Mouse (Mus musculus): ENCODE results near the gene Tprn. TPM values are rescaled to one million over a fixed set of nuclear protein-coding genes. Genes with fewer than 3 reads are reported as not detected.

Gene Tprn
- 10 to 100 TPM; 12.7 to 14.6 TPM for total RNA-seq (2023)

GRCm38 (mm10) chr2:25262291-25262767 is at the start of gene Tprn:
TSS of gene Tprn (plus strand) at chr2:25262618.

DNA sequence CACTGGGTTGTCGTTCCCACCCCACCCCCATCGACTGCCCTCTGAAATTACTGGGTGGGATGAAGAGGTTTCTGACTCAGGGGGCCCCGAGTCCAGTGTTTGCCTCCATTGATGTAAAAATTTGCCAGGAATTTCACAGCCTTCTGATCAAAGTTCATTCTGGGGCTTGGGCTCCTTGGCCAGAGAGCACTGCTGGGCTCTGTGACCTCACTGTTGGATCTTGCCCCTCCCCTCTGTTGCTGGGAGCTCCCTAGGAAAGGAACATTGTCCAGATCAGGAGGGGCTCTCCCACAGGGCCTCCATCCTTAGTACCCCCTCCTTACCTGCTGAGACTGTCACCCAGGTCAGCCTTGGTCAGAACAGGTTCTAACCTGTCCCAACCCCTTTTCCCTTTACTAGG is 48.0 kb upstream of the Tprn start, which contains the start of gene Stpg3:
Gene Stpg3 (minus strand): TSS at position 194 of the 400 bp plus-strand sequence.

GRCm38 (mm10) chr2:25218445-25218844 is 44.0 kb upstream of the Tprn start, which contains the start of gene Fam166a:
TSS of gene Fam166a (plus strand) at chr2:25218745.

GRCm38 (mm10) chr2:25224492-25224765 is 38.0 kb upstream of the Tprn start, which contains the start of gene Tubb4b:
TSS of gene Tubb4b (minus strand) at chr2:25224702.

GRCm38 (mm10) chr2:25234050-25234449 is 28.4 kb upstream of the Tprn start, which contains the start of gene Slc34a3:
TSS of gene Slc34a3 (minus strand) at chr2:25234364.

GRCm38 (mm10) chr2:25236614-25237013 is 25.8 kb upstream of the Tprn start, which contains the start of gene Rnf224:
TSS of gene Rnf224 (minus strand) at chr2:25236787.

DNA sequence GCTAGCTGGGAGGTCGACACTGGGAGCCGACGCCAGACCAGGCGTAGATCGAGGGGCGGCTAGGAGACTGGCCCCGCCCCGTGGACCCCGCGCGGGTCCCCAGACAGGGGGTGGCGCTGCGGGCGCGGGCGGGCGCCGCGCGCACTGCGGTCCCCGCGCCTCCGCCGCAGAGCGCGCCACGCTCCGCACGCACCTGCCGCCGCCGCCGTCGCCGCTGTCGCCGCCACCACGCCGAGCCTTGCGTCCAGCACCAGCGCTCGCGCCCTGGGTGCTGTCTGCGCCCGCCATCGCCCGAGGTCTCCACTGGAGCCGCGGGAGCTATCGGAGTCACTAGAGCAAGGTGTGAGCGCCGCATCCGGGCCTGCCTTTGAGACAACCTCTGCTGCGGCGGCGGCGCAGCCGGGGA is 20.3 kb upstream of the Tprn start, which contains the start of the genes Rnf208 and Cysrt1:
Gene Rnf208 (plus strand): TSS at position 155 of the 406 bp plus-strand sequence.
Gene Cysrt1 (minus strand): TSS at position 352 of the 406 bp plus-strand sequence.

GRCm38 (mm10) chr2:25246183-25247072 is 16.0 kb upstream of the Tprn start, which contains the start of gene AL732309.1:
TSS of gene AL732309.1 (minus strand) at chr2:25246863.

DNA sequence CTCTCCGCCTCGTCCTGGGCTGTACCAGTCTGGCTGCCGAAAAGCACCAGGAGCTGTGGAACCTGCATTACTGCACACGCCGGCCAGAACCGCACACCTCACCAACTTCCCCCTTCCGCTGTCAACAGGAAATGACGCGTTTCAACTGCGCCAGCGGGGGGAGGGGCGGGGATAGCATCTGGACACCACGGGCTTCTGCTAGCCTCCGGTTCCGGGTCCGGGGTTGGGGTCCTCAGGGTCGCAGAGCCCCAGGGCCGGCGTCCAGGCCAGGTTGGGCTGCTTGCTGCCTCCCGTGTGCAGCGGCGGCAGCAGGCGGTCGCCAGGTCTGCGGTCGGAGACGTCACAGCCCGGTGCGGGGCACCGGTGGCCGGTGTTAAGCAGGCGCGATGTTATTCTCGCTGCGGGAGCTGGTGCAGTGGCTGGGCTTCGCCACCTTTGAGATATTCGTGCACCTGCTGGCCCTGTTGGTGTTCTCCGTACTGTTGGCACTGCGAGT is 7.1 kb upstream of the Tprn start, which contains the start of gene Tmem203:
Gene Tmem203 (plus strand): TSS at position 156 of the 496 bp plus-strand sequence.

DNA sequence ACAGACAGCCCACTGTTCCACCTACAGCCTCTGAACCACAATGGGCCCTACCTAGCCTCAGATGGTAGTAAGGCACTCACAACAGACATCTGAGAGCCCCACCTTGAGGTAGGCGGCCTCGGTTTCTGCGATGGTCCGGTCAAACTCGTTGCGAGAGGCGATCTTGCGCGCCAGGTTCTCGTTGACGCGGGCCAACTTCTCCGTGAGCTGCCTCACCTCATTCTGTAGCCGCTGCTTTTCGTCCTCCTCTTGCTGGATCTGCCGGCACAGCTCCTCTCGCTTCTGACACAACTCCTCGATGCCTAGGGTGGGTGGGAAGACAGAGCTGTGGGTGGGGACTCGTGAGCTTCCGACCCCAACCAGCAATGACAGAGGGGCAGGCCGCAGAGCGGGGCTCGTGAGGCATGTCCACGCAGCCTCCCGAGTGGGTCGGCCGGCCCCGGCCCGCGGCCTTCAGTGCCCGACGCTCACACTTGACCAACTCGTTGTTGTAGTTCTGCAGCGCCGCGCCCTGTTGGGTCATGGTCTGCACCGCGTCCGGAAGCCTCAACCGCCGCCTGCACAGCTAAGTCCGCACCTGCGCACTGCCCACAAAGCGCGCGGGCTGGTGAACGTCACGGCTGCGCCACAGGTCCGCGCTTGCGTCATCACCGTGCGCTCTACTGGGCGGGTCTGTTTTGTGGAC is 9.6 kb downstream of the Tprn start, which contains the start of the genes Ssna1 and Anapc2:
Gene Ssna1 (minus strand): TSS at position 612 of the 685 bp plus-strand sequence.
Gene Anapc2 (plus strand): TSS at position 652 of the 685 bp plus-strand sequence.

GRCm38 (mm10) chr2:25287927-25288649 is 25.7 kb downstream of the Tprn start, which contains the start of gene Tmem210:
TSS of gene Tmem210 (plus strand) at chr2:25288145.

DNA sequence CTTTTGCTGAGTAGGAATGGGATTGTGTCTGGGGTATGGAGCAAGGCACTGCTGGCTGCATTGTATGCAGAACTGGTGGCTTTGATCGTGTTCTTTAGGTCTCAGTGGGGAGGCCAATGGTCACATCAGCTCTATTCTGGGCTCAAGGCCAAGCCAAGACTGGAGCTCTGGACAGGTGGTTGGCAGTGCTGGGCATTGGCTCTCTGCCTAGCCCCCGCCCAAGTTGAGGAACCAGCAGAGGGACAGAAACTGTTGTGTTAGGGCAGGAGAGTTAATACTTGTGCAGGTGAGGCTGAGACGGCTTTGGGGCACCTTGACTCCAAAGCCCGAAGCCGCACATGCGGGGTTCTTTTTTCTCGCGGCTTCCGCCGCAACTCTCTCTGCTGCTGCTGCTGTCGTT is 27.2 kb downstream of the Tprn start, which contains the start of gene Lrrc26:
Gene Lrrc26 (plus strand): TSS at position 265 of the 400 bp plus-strand sequence.

GRCm38 (mm10) chr2:25318971-25319773 is 56.8 kb downstream of the Tprn start, which contains the start of gene Grin1:
TSS of gene Grin1 (minus strand) at chr2:25319187.

Other genes with a start within 250 kb of the Tprn start
- 10 to 100 TPM; 14.5 to 19.9 TPM for gene Nsmf, start 208.3 kb upstream of the Tprn start, total RNA-seq (2023)
- not detected for gene Entpd8, start 182.3 kb upstream of the Tprn start, total RNA-seq (2023)
- not detected for gene Noxa1, start 167.5 kb upstream of the Tprn start, total RNA-seq (2023)
- under 1 TPM; 0.57 to 0.73 TPM for gene Nrarp, start 81.9 kb upstream of the Tprn start, total RNA-seq (2023)
- gene Tor4a, start 65.7 kb upstream of the Tprn start, total RNA-seq (2023): 10 to 100 TPM; 39.0 to 42.5 TPM
- gene Nelfb, start 51.1 kb upstream of the Tprn start, total RNA-seq (2023): 10 to 100 TPM; 46.2 to 55.8 TPM
- gene Stpg3, start 48.0 kb upstream of the Tprn start, total RNA-seq (2023): under 1 TPM; 0.29 to 0.40 TPM
- not detected for gene Fam166a, start 43.9 kb upstream of the Tprn start, total RNA-seq (2023)
- 100 to 1,000 TPM; 254 to 279 TPM for gene Tubb4b, start 37.9 kb upstream of the Tprn start, total RNA-seq (2023)
- not detected for gene Slc34a3, start 28.3 kb upstream of the Tprn start, total RNA-seq (2023)
- gene Rnf224, start 25.8 kb upstream of the Tprn start, total RNA-seq (2023): not detected
- gene Rnf208, start 20.4 kb upstream of the Tprn start, total RNA-seq (2023): under 1 TPM in 1 of 2 experiments, not detected in 1; 0.29 TPM
- gene Cysrt1, start 20.2 kb upstream of the Tprn start, total RNA-seq (2023): not detected
- 1 to 10 TPM in 1 of 2 experiments, under 1 TPM in 1; 0.53 to 3.2 TPM for gene AL732309.1, start 15.8 kb upstream of the Tprn start, total RNA-seq (2023)
- gene Tmem203, start 7.2 kb upstream of the Tprn start, total RNA-seq (2023): 10 to 100 TPM; 17.8 to 19.1 TPM
- gene Ssna1, start 9.8 kb downstream of the Tprn start, total RNA-seq (2023): 10 to 100 TPM; 60.4 to 61.5 TPM
- gene Anapc2, start 9.9 kb downstream of the Tprn start, total RNA-seq (2023): 10 to 100 TPM; 79.1 to 82.3 TPM
- gene Tmem210, start 25.5 kb downstream of the Tprn start, total RNA-seq (2023): not detected
- gene Lrrc26, start 27.3 kb downstream of the Tprn start, total RNA-seq (2023): not detected
- not detected for gene Grin1, start 56.6 kb downstream of the Tprn start, total RNA-seq (2023)
- 10 to 100 TPM; 39.8 to 46.7 TPM for gene Man1b1, start 69.7 kb downstream of the Tprn start, total RNA-seq (2023)
- 10 to 100 TPM; 11.1 to 21.8 TPM for gene Dpp7, start 93.7 kb downstream of the Tprn start, total RNA-seq (2023)
- gene Uap1l1, start 103.1 kb downstream of the Tprn start, total RNA-seq (2023): 10 to 100 TPM; 30.5 to 36.8 TPM
- gene Sapcd2, start 109.7 kb downstream of the Tprn start, total RNA-seq (2023): 10 to 100 TPM in 1 of 2 experiments, 1 to 10 TPM in 1; 9.1 to 11.3 TPM
- not detected for gene Entpd2, start 133.3 kb downstream of the Tprn start, total RNA-seq (2023)
- gene Npdc1, start 136.7 kb downstream of the Tprn start, total RNA-seq (2023): not detected
- 10 to 100 TPM; 16.2 to 20.1 TPM for gene Fut7, start 160.6 kb downstream of the Tprn start, total RNA-seq (2023)
- gene Abca2, start 166.1 kb downstream of the Tprn start, total RNA-seq (2023): 10 to 100 TPM; 17.7 to 22.9 TPM
- gene Clic3, start 194.2 kb downstream of the Tprn start, total RNA-seq (2023): not detected
- 10 to 100 TPM; 44.7 to 53.4 TPM for gene Paxx, start 198.5 kb downstream of the Tprn start, total RNA-seq (2023)
- not detected for gene Ptgds, start 207.4 kb downstream of the Tprn start, total RNA-seq (2023)
- gene Lcn12, start 231.3 kb downstream of the Tprn start, total RNA-seq (2023): not detected
- 10 to 100 TPM; 26.8 to 28.7 TPM for gene Fbxw5, start 238.1 kb downstream of the Tprn start, total RNA-seq (2023)
- under 1 TPM; 0.44 to 0.64 TPM for gene C8g, start 239.1 kb downstream of the Tprn start, total RNA-seq (2023)